Mouse (Mus musculus) layer of hippocampus, adult 18-20 months (tissue): Measurements from ENCODE around the gene Trip12. TPM values are rescaled to one million over a fixed set of nuclear protein-coding genes. Genes with fewer than 3 reads are reported as not detected.

ENCODE experiments used
- DNase-seq, 2 experiments: peaks; one replicate each; pipeline ENCODE4 v3.0.0; 2022; ENCODE audit warnings: low spot score in 2 of 2
- total RNA-seq, 2 experiments: library from RNA; stranded (reverse); gene quantifications; 2 replicates each; pipeline ENCODE4 v1.2.3; 2021

Trip12 gene
- total RNA-seq, 2 experiments from 2014 or later: 182 to 199 TPM

- DNase-seq: no peak
These were observed 41.1 kb downstream of the Trip12 start for GRCm38 (mm10) chr1:84799166-84799565.

GRCm38 (mm10) chr1:84795335-84795734 lies 45.0 kb downstream of the Trip12 start:
- no peak for DNase-seq

- DNase-seq: no peak
These were observed 48.9 kb downstream of the Trip12 start for GRCm38 (mm10) chr1:84791393-84791792.

- no peak for DNase-seq
These were observed 59.7 kb downstream of the Trip12 start for GRCm38 (mm10) chr1:84780630-84781029.

GRCm38 (mm10) chr1:84777455-84777854 lies 62.9 kb downstream of the Trip12 start:
- DNase-seq: no peak

- no peak for DNase-seq
These were observed 81.5 kb downstream of the Trip12 start for GRCm38 (mm10) chr1:84758843-84759242.

GRCm38 (mm10) chr1:84742156-84742555 lies 98.2 kb downstream of the Trip12 start:
- no peak for DNase-seq

GRCm38 (mm10) chr1:84740080-84740479 lies 100.2 kb downstream of the Trip12 start:
- DNase-seq: no peak

GRCm38 (mm10) chr1:84737097-84737496 lies 103.2 kb downstream of the Trip12 start:
- no peak for DNase-seq

- peak in 1 of 2 experiments; percentile 36 for DNase-seq
These were observed 106.5 kb downstream of the Trip12 start for GRCm38 (mm10) chr1:84733799-84734198.

GRCm38 (mm10) chr1:84731763-84732162 lies 108.6 kb downstream of the Trip12 start:
- DNase-seq: no peak

- DNase-seq: no peak
These were observed 117.5 kb downstream of the Trip12 start for GRCm38 (mm10) chr1:84722841-84723240.

- no peak for DNase-seq
These were observed 117.9 kb downstream of the Trip12 start for GRCm38 (mm10) chr1:84722371-84722770.

GRCm38 (mm10) chr1:84721942-84722341 lies 118.4 kb downstream of the Trip12 start:
- DNase-seq: no peak

GRCm38 (mm10) chr1:84709810-84710785 lies 130.2 kb downstream of the Trip12 start:
- DNase-seq: peak; percentile 74 to 91

- no peak for DNase-seq
These were observed 130.9 kb downstream of the Trip12 start for GRCm38 (mm10) chr1:84709406-84709805.

- no peak for DNase-seq
These were observed 140.1 kb downstream of the Trip12 start for GRCm38 (mm10) chr1:84700254-84700653.

GRCm38 (mm10) chr1:84697136-84697535 lies 143.2 kb downstream of the Trip12 start:
- DNase-seq: peak; percentile 60 to 86

GRCm38 (mm10) chr1:84695517-84696411 lies 144.6 kb downstream of the Trip12 start, which contains the start of gene Dner:
TSS of gene Dner (minus strand) at chr1:84696221.
- DNase-seq: peak; percentile 55 to 70

- peak; percentile 23 to 53 for DNase-seq
These were observed 145.4 kb downstream of the Trip12 start for GRCm38 (mm10) chr1:84694688-84695474.

GRCm38 (mm10) chr1:84677910-84678309 lies 162.4 kb downstream of the Trip12 start:
- DNase-seq: no peak
